Mouse (Mus musculus): Measurements from ENCODE around the gene Mrpl28. TPM values are rescaled to one million over a fixed set of nuclear protein-coding genes. Genes with fewer than 3 reads are reported as not detected.
"Not testable (repeated sequence)": the region's sequence is repeated elsewhere in the genome, so short reads cannot be mapped to it uniquely, and the experiment has no call there.

Mrpl28 gene
- total and polyA plus RNA-seq, 3 experiments, result 40.2 to 326 (median 55.7) TPM

GRCm38 (mm10) chr17:26149056-26149455 lies 25.8 kb downstream of the Mrpl28 start:
- Histone ChIP-seq H3K4me3 (ENCODE audit: low read depth, low read length) (no peak overlapping the region), H3K36me3 (replicated peaks) (peaks cover 87% of the 10 kb centered on the region), H3K27me3 (ENCODE audit: insufficient read depth, low read length) (no peaks in the 10 kb centered on the region), H3K4me1 (ENCODE audit: insufficient read depth, low read depth, low read length) (peaks cover 4% of the 10 kb centered on the region; the same call in 1 of the 2 replicates), H3K9me3 (replicated peaks) (0 out of 2 replicates have a peak, but pooled peaks cover 2% of the 10 kb centered on the region)
- no peak for ATAC-seq (ENCODE audit: extremely low read depth, insufficient number of reproducible peaks, low FRiP score, poor library complexity, severe bottlenecking)
- TF ChIP-seq GATA2 (IDR thresholded peaks at IDR 0.05; ENCODE audit: borderline replicate concordance, low read depth, low read length) (no peak), TAL1 (conservative IDR thresholded peaks at IDR 0.05; ENCODE audit: low read depth, low read length) (no peak), CTCF (IDR thresholded peaks at IDR 0.05; ENCODE audit: low read depth, low read length) (no peak), GATA1 (IDR thresholded peaks at IDR 0.05; ENCODE audit: borderline replicate concordance, low read length) (no peak), POLR2AphosphoS5 (IDR thresholded peaks at IDR 0.05; ENCODE audit: insufficient replicate concordance, low read depth, low read length) (no peak)
- DNase-seq (ENCODE audit: low spot score), result no peak

GRCm38 (mm10) chr17:26151886-26152630 lies 28.8 kb downstream of the Mrpl28 start:
- no peak for TF ChIP-seq POLR2AphosphoS5 (IDR thresholded peaks at IDR 0.05; ENCODE audit: insufficient replicate concordance, low read depth, low read length)
- no peak for TF ChIP-seq GATA2 (IDR thresholded peaks at IDR 0.05; ENCODE audit: borderline replicate concordance, low read depth, low read length)
- TF ChIP-seq TAL1 (conservative IDR thresholded peaks at IDR 0.05; ENCODE audit: low read depth, low read length), result no peak
- no peak for TF ChIP-seq CTCF (IDR thresholded peaks at IDR 0.05; ENCODE audit: low read depth, low read length)
- TF ChIP-seq GATA1 (IDR thresholded peaks at IDR 0.05; ENCODE audit: borderline replicate concordance, low read length), result no peak
- no peak for ATAC-seq (ENCODE audit: extremely low read depth, insufficient number of reproducible peaks, low FRiP score, poor library complexity, severe bottlenecking)
- 0 out of 2 replicates have a peak, but pooled peaks cover 2% of the 10 kb centered on the region for H3K9me3 ChIP-seq (replicated peaks)
- H3K4me3 ChIP-seq (ENCODE audit: low read depth, low read length), result no peak overlapping the region
- DNase-seq (ENCODE audit: low spot score), result no peak
- no peaks in the 10 kb centered on the region for H3K27me3 ChIP-seq (ENCODE audit: insufficient read depth, low read length)
- no peaks in the 10 kb centered on the region for H3K4me1 ChIP-seq (ENCODE audit: insufficient read depth, low read depth, low read length)
- H3K36me3 ChIP-seq (replicated peaks), result peaks cover 83% of the 10 kb centered on the region

- no peak for ATAC-seq (ENCODE audit: extremely low read depth, insufficient number of reproducible peaks, low FRiP score, poor library complexity, severe bottlenecking)
- Histone ChIP-seq H3K9me3 (replicated peaks) (no peaks in the 10 kb centered on the region), H3K4me1 (ENCODE audit: insufficient read depth, low read depth, low read length) (peaks cover 2% of the 10 kb centered on the region; the same call in 1 of the 2 replicates), H3K4me3 (ENCODE audit: low read depth, low read length) (no peak overlapping the region), H3K36me3 (replicated peaks) (peaks cover 51% of the 10 kb centered on the region), H3K27me3 (ENCODE audit: insufficient read depth, low read length) (no peaks in the 10 kb centered on the region)
- TF ChIP-seq GATA2 (IDR thresholded peaks at IDR 0.05; ENCODE audit: borderline replicate concordance, low read depth, low read length), result no peak
- TF ChIP-seq POLR2AphosphoS5 (IDR thresholded peaks at IDR 0.05; ENCODE audit: insufficient replicate concordance, low read depth, low read length), result no peak
- TF ChIP-seq TAL1 (conservative IDR thresholded peaks at IDR 0.05; ENCODE audit: low read depth, low read length), result no peak
- no peak for DNase-seq (ENCODE audit: low spot score)
Observed at GRCm38 (mm10) chr17:26162736-26163135, 39.4 kb downstream of the Mrpl28 start.

GRCm38 (mm10) chr17:26168039-26168438 lies 44.7 kb downstream of the Mrpl28 start:
- ATAC-seq (ENCODE audit: extremely low read depth, insufficient number of reproducible peaks, low FRiP score, poor library complexity, severe bottlenecking), result no peak
- TF ChIP-seq TAL1 (conservative IDR thresholded peaks at IDR 0.05; ENCODE audit: low read depth, low read length) (no peak), CTCF (IDR thresholded peaks at IDR 0.05; ENCODE audit: low read depth, low read length) (no peak), GATA2 (IDR thresholded peaks at IDR 0.05; ENCODE audit: borderline replicate concordance, low read depth, low read length) (no peak), GATA1 (IDR thresholded peaks at IDR 0.05; ENCODE audit: borderline replicate concordance, low read length) (no peak), POLR2AphosphoS5 (IDR thresholded peaks at IDR 0.05; ENCODE audit: insufficient replicate concordance, low read depth, low read length) (no peak)
- Histone ChIP-seq H3K36me3 (replicated peaks) (peaks cover 61% of the 10 kb centered on the region), H3K9me3 (replicated peaks) (no peaks in the 10 kb centered on the region), H3K4me3 (ENCODE audit: low read depth, low read length) (no peak overlapping the region), H3K27me3 (ENCODE audit: insufficient read depth, low read length) (no peaks in the 10 kb centered on the region), H3K4me1 (ENCODE audit: insufficient read depth, low read depth, low read length) (peaks cover 16% of the 10 kb centered on the region)
- DNase-seq (ENCODE audit: low spot score), result no peak

GRCm38 (mm10) chr17:26175248-26175647 lies 51.9 kb downstream of the Mrpl28 start:
- H3K9me3 ChIP-seq (replicated peaks); H3K4me1 ChIP-seq (ENCODE audit: insufficient read depth, low read depth, low read length); DNase-seq (ENCODE audit: low spot score); ATAC-seq (ENCODE audit: extremely low read depth, insufficient number of reproducible peaks, low FRiP score, poor library complexity, severe bottlenecking); H3K4me3 ChIP-seq (ENCODE audit: low read depth, low read length); H3K27me3 ChIP-seq (ENCODE audit: insufficient read depth, low read length): not testable (repeated sequence)
- peaks cover 64% of the 10 kb centered on the region for H3K36me3 ChIP-seq (replicated peaks)

Other genes starting within 250 kb of the Mrpl28 start
- 13.9 and 19.0 TPM in 2 replicates for gene Mettl26, start 248.4 kb upstream of the Mrpl28 start, total RNA-seq (2014; fragmentation: Nextera tagmentation)
- gene Mettl26, start 248.4 kb upstream of the Mrpl28 start, total RNA-seq (2017), result 12.4 and 16.7 TPM in 2 replicates
- 30.2 and 34.4 TPM in 2 replicates for gene Mettl26, start 248.4 kb upstream of the Mrpl28 start, polyA plus RNA-seq (2012)
- gene Wfikkn1, start 242.6 kb upstream of the Mrpl28 start, total RNA-seq (2014; fragmentation: Nextera tagmentation), result 1.1 and 1.4 TPM in 2 replicates
- 0.55 and 0.58 TPM in 2 replicates for gene Wfikkn1, start 242.6 kb upstream of the Mrpl28 start, total RNA-seq (2017)
- gene Wfikkn1, start 242.6 kb upstream of the Mrpl28 start, polyA plus RNA-seq (2012), result 0.51 and 0.57 TPM in 2 replicates
- gene Rab40c, start 203.8 kb upstream of the Mrpl28 start, total RNA-seq (2014; fragmentation: Nextera tagmentation), result 9.1 and 10.8 TPM in 2 replicates
- 4.2 and 9.3 TPM in 2 replicates for gene Rab40c, start 203.8 kb upstream of the Mrpl28 start, total RNA-seq (2017)
- 12.4 and 13.5 TPM in 2 replicates for gene Rab40c, start 203.8 kb upstream of the Mrpl28 start, polyA plus RNA-seq (2012)
- gene Pigq, start 178.6 kb upstream of the Mrpl28 start, total RNA-seq (2014; fragmentation: Nextera tagmentation), result 116 and 431 TPM in 2 replicates
- 41.4 and 42.1 TPM in 2 replicates for gene Pigq, start 178.6 kb upstream of the Mrpl28 start, total RNA-seq (2017)
- gene Pigq, start 178.6 kb upstream of the Mrpl28 start, polyA plus RNA-seq (2012), result 81.8 and 136 TPM in 2 replicates
- 0.38 and 1.7 TPM in 2 replicates for gene Nhlrc4, start 178.5 kb upstream of the Mrpl28 start, total RNA-seq (2014; fragmentation: Nextera tagmentation)
- gene Nhlrc4, start 178.5 kb upstream of the Mrpl28 start, total RNA-seq (2017), result 0.33 TPM in 1 of 2 replicates, not detected in the other
- 1.1 and 2.7 TPM in 2 replicates for gene Nhlrc4, start 178.5 kb upstream of the Mrpl28 start, polyA plus RNA-seq (2012)
- gene A930017K11Rik, start 170.9 kb upstream of the Mrpl28 start, total RNA-seq (2014; fragmentation: Nextera tagmentation), result not detected in 2 replicates
- gene A930017K11Rik, start 170.9 kb upstream of the Mrpl28 start, total RNA-seq (2017), result 0.06 TPM in 1 of 2 replicates, not detected in the other
- gene A930017K11Rik, start 170.9 kb upstream of the Mrpl28 start, polyA plus RNA-seq (2012), result 0.03 and 0.07 TPM in 2 replicates
- 14.6 and 17.3 TPM in 2 replicates for gene Capn15, start 137.7 kb upstream of the Mrpl28 start, total RNA-seq (2014; fragmentation: Nextera tagmentation)
- 2.8 and 3.2 TPM in 2 replicates for gene Capn15, start 137.7 kb upstream of the Mrpl28 start, total RNA-seq (2017)
- gene Capn15, start 137.7 kb upstream of the Mrpl28 start, polyA plus RNA-seq (2012), result 41.6 and 47.8 TPM in 2 replicates
- 9.9 and 13.9 TPM in 2 replicates for gene Rab11fip3, start 53.9 kb upstream of the Mrpl28 start, total RNA-seq (2014; fragmentation: Nextera tagmentation)
- 2.8 and 3.0 TPM in 2 replicates for gene Rab11fip3, start 53.9 kb upstream of the Mrpl28 start, total RNA-seq (2017)
- gene Rab11fip3, start 53.9 kb upstream of the Mrpl28 start, polyA plus RNA-seq (2012), result 9.3 and 11.2 TPM in 2 replicates
- gene Decr2, start 33.2 kb upstream of the Mrpl28 start, total RNA-seq (2014; fragmentation: Nextera tagmentation), result 6.4 and 19.1 TPM in 2 replicates
- gene Decr2, start 33.2 kb upstream of the Mrpl28 start, total RNA-seq (2017), result 7.6 and 8.8 TPM in 2 replicates
- 0.18 and 0.34 TPM in 2 replicates for gene Decr2, start 33.2 kb upstream of the Mrpl28 start, polyA plus RNA-seq (2012)
- gene Nme4, start 27.9 kb upstream of the Mrpl28 start, total RNA-seq (2014; fragmentation: Nextera tagmentation), result 23.3 and 25.2 TPM in 2 replicates
- 48.5 and 68.1 TPM in 2 replicates for gene Nme4, start 27.9 kb upstream of the Mrpl28 start, total RNA-seq (2017)
- 118 and 139 TPM in 2 replicates for gene Nme4, start 27.9 kb upstream of the Mrpl28 start, polyA plus RNA-seq (2012)
- 2.3 and 3.0 TPM in 2 replicates for gene Tmem8, start 10.2 kb upstream of the Mrpl28 start, total RNA-seq (2014; fragmentation: Nextera tagmentation)
- 6.4 and 7.8 TPM in 2 replicates for gene Tmem8, start 10.2 kb upstream of the Mrpl28 start, total RNA-seq (2017)
- 3.4 and 3.5 TPM in 2 replicates for gene Tmem8, start 10.2 kb upstream of the Mrpl28 start, polyA plus RNA-seq (2012)
- gene Axin1, start 15.2 kb downstream of the Mrpl28 start, total RNA-seq (2014; fragmentation: Nextera tagmentation), result 60.4 and 87.3 TPM in 2 replicates
- gene Axin1, start 15.2 kb downstream of the Mrpl28 start, total RNA-seq (2017), result 84.9 and 96.7 TPM in 2 replicates
- gene Axin1, start 15.2 kb downstream of the Mrpl28 start, polyA plus RNA-seq (2012), result 43.4 and 45.5 TPM in 2 replicates
- gene Pdia2, start 75.6 kb downstream of the Mrpl28 start, total RNA-seq (2014; fragmentation: Nextera tagmentation), result 1.6 and 2.0 TPM in 2 replicates
- 0.11 and 1.0 TPM in 2 replicates for gene Pdia2, start 75.6 kb downstream of the Mrpl28 start, total RNA-seq (2017)
- gene Pdia2, start 75.6 kb downstream of the Mrpl28 start, polyA plus RNA-seq (2012), result 0.65 and 0.74 TPM in 2 replicates
- gene Rgs11, start 79.5 kb downstream of the Mrpl28 start, total RNA-seq (2014; fragmentation: Nextera tagmentation), result 21.2 and 37.9 TPM in 2 replicates
- gene Rgs11, start 79.5 kb downstream of the Mrpl28 start, total RNA-seq (2017), result 14.7 and 18.4 TPM in 2 replicates
- gene Rgs11, start 79.5 kb downstream of the Mrpl28 start, polyA plus RNA-seq (2012), result 29.5 and 34.9 TPM in 2 replicates
- 4.4 and 6.2 TPM in 2 replicates for gene Arhgdig, start 84.3 kb downstream of the Mrpl28 start, total RNA-seq (2014; fragmentation: Nextera tagmentation)
- 5.2 and 5.7 TPM in 2 replicates for gene Arhgdig, start 84.3 kb downstream of the Mrpl28 start, total RNA-seq (2017)
- gene Arhgdig, start 84.3 kb downstream of the Mrpl28 start, polyA plus RNA-seq (2012), result 17.6 and 21.5 TPM in 2 replicates
- 5.5 and 7.0 TPM in 2 replicates for gene Fam234a, start 120.7 kb downstream of the Mrpl28 start, total RNA-seq (2014; fragmentation: Nextera tagmentation)
- gene Fam234a, start 120.7 kb downstream of the Mrpl28 start, total RNA-seq (2017), result 3.0 and 3.2 TPM in 2 replicates
- gene Fam234a, start 120.7 kb downstream of the Mrpl28 start, polyA plus RNA-seq (2012), result 2.9 and 4.2 TPM in 2 replicates
- gene Luc7l, start 129.4 kb downstream of the Mrpl28 start, total RNA-seq (2014; fragmentation: Nextera tagmentation), result 85.2 and 96.8 TPM in 2 replicates
- gene Luc7l, start 129.4 kb downstream of the Mrpl28 start, total RNA-seq (2017), result 85.3 and 85.9 TPM in 2 replicates
- gene Luc7l, start 129.4 kb downstream of the Mrpl28 start, polyA plus RNA-seq (2012), result 40.9 and 45.0 TPM in 2 replicates

Measured in G1E (cell line).